ENCODE assay signal across 15 mouse cellular contexts in the genomic region with DNA sequence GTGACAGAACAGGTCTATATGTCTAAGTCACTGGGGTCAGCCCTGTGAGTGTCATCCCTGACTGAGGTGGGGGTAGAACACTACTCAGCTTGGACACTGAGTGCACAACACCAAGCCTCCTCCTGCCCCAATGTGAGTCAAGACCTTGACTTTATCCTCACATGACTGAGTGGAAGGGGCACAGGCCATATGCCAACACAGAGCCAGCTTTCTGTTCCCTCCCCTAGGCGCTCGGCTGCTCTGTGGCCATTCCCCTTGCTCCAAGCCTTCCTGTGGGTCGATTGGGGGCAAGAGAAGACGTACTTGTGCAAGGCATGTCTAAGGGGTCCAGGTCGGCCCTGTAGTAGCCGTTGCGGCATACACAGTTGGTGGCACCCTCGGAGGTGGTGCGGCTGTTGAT.
DNase-seq lines count a peak whose midpoint lies in the region.
"Had no signal": no experiment of that assay in that cellular context is flagged by ENCODE, and none has a peak within 500 bp of the region (broad histone marks: within the 10 kb centered on the region; RNA-seq: fewer than 3 reads in every experiment).

No protein-coding gene starts in this region.

- DNase-seq in adrenal gland, adult 2 months, result peak; percentile 77
- DNase-seq in adrenal gland, postnatal 4 days (ENCODE audit: low spot score in 2 of 2), result no peak
- peak; percentile 7 for DNase-seq in kidney, postnatal 10 days
- DNase-seq in kidney, postnatal 14 days, result no peak
- peak; percentile 69 for DNase-seq in adrenal gland, postnatal 14 days
- peak; percentile 52 to 70 for DNase-seq in adrenal gland, postnatal 36 days
- DNase-seq in left cerebral cortex, adult 8-10 months (ENCODE audit: low spot score in 2 of 2), result no peak
- DNase-seq in thymus, postnatal 25 days, result no peak
- DNase-seq: cerebellum, adult 11 months; cerebellum, adult 18-20 months; cerebellum, adult 8-10 months; cerebellum, adult 9-11 months; cerebellum, postnatal 14 days; cerebellum, postnatal 36 days; embryo, embryonic 11 days had no signal

Comparison
In these comparisons a context has a peak if more than half of its experiments do, and no peak if none do; other contexts are left out.
1. DNase-seq: peak in adrenal gland, adult 2 months (single experiment), kidney, postnatal 10 days (single experiment), adrenal gland, postnatal 14 days (single experiment) and adrenal gland, postnatal 36 days (2 of 2); none in adrenal gland, postnatal 4 days (0 of 2), kidney, postnatal 14 days (single experiment), left cerebral cortex, adult 8-10 months (0 of 2) and thymus, postnatal 25 days (single experiment).